Mouse (Mus musculus): Measurements from ENCODE around the gene Obscn. TPM values are rescaled to one million over a fixed set of nuclear protein-coding genes. Genes with fewer than 3 reads are reported as not detected.
A peak's percentile ranks its signal among the peaks of the same experiment; 100 is the strongest.

The Obscn gene
- polyA plus RNA-seq, 3 experiments from 2014 or later, result not detected

- no peak for ATAC-seq
Measured at GRCm38 (mm10) chr11:58959186-58959825, 176.9 kb downstream of the Obscn start.

DNA sequence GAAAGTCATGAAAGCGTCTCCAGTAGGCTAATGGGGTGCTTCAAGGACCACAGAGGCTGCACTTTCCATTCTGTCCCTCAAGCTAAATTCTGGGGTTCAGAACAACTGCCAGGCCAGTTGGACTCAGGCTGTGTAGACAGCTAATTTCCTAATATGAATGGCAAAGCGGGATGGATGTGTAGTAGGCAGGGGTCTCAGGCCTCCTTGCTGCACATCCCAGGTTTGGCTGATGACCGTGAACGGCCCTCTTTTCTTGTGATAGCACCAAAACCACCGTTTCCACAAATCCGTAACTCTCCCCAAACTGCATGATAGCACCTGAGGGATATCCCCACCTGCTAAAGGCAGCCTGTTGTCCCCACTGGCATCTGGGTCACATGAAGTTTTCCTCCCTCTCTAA is 177.7 kb downstream of the Obscn start:
- no peak for ATAC-seq

- no peak for ATAC-seq
Measured at GRCm38 (mm10) chr11:58957226-58957914, 178.8 kb downstream of the Obscn start.

DNA sequence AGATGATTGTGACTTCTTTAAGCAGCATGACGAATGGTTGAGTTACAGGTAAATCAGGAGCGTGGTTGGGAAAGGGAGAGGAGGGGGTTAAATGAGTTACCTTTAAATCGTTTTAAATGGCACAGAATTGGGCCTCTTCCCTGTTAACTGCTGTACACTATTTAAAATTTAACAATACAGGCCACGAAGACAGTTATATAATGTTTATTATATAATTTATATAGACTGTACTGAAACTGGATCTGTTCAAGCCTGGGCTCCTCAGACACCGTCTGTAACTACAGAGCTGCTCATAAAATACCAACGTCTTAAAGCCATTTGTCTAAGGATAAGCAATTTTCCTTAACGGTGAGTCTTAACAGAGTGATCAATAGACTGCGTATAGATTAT is 180.3 kb downstream of the Obscn start:
- ATAC-seq, result no peak

DNA sequence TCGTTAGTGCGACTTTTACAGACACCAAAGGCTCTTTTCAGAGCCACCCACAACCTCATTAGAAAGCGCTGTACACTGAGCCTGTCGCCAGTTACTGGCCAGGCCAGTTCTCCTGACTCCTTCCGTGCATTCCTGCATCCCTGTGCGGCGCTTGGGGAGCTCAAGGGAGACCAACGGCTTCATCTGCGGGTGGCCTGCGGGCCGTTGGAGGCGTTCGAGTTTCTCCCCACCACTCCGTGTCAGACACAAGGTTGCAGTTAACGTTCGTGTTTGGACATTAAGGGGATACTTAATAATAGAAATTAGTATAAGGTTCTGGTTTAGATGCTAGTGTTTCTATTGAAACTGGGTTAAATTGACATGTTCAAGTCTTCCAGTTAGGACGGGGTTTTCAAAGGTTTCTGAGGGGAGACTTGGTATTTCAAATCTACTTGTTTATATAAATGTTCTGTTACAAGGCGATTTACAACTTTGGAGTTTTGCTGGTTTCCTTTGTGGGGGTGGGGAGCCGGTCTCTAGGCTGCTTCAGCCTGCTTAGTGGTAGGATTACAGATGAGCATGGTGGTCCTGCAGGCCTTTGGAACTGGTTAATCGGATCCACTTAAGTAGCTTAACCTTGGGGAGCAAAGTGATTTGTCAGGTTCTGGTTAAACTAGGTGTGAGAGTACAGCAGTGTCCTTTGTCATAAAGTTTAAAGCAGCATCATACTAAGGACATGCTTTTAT is 180.9 kb downstream of the Obscn start:
- peak; percentile 9 for ATAC-seq

DNA sequence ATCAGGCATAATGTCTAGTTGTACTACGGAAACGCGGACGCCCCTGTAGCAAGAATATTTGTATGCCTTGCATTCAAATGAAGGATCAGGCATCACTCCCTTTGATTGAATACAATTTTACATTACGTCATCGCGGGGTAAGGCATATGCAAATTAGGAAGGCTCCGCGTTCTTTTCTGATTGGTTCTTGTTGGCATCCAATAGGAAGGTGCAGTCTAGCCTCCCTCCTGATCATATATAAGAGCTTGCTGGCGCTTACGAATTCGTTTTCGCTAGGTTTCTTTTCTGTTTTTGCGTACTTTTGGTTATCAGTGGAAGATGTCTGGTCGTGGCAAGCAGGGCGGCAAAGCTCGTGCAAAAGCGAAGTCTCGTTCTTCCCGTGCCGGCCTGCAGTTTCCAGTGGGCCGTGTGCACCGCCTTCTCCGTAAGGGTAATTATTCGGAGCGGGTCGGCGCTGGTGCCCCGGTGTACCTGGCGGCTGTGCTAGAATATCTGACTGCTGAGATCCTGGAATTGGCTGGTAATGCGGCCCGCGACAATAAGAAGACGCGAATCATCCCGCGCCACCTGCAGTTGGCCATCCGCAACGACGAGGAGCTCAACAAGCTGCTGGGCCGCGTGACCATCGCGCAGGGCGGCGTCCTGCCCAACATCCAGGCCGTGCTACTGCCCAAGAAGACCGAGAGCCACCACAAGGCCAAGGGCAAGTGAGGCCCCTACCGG is 181.6 kb downstream of the Obscn start, which contains the start of the genes Hist3h2a and Trim17:
Gene Hist3h2a, plus strand, starts transcription at position 266 of the 723 bp plus-strand sequence.
Gene Trim17, plus strand, starts transcription at position 266 of the 723 bp plus-strand sequence.
- peak; percentile 95 for ATAC-seq

- ATAC-seq, result peak; percentile 33
Measured at GRCm38 (mm10) chr11:58954170-58954419, 182.1 kb downstream of the Obscn start.

DNA sequence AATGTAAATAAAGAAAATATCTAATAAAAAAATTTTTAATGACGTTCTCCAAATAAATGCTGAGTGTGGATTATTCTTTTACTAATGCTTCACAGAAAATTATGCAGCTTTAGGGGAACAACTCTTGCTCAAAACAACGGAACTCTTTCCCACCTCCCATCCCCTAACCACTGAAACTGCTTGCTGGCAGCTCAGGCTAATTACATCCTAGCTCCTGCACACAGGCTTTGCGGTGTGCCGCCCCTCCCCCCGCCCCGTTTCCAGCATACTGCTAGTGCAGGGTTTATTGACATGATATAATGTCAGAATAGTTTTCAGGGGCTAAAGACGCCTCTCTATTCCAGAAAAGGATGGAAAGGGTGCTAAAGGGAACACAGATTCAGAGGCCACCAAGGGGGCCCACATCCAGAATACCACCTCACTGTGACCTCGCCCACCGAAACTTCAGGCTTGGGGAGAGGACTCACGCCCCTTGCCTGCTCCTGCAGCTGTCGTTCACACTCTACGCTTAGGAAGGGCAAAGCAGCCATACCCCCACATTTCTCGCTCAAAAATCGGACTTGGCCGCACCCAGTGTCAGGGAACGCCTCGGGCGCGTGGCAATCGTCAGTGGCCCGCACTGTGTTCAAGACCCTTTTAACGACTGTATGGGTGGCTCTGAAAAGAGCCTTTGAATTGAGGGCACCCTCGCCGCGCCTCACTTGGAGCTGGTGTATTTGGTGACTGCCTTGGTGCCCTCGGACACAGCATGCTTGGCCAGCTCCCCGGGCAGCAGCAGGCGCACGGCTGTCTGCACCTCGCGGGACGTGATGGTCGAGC is 182.6 kb downstream of the Obscn start:
- no peak for ATAC-seq

DNA sequence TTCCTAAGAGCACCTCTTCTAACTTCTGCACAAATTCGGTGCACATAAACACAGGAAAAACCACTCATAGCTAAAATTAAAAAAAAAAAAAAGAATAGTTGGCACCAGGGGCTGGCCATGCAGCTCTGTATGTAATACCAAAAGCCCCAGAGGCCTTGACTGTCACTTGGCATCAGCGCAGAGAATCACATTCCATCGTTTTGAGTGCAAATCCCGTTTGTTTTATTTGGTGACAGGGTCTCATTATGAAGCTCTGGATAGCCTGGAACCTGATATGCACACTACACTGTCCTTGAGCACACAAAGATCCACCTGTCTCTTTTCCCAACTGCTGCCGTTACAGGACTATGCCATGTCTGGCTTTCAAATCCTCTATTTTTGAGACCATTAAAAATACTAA is 185.0 kb downstream of the Obscn start:
- ATAC-seq, result no peak

DNA sequence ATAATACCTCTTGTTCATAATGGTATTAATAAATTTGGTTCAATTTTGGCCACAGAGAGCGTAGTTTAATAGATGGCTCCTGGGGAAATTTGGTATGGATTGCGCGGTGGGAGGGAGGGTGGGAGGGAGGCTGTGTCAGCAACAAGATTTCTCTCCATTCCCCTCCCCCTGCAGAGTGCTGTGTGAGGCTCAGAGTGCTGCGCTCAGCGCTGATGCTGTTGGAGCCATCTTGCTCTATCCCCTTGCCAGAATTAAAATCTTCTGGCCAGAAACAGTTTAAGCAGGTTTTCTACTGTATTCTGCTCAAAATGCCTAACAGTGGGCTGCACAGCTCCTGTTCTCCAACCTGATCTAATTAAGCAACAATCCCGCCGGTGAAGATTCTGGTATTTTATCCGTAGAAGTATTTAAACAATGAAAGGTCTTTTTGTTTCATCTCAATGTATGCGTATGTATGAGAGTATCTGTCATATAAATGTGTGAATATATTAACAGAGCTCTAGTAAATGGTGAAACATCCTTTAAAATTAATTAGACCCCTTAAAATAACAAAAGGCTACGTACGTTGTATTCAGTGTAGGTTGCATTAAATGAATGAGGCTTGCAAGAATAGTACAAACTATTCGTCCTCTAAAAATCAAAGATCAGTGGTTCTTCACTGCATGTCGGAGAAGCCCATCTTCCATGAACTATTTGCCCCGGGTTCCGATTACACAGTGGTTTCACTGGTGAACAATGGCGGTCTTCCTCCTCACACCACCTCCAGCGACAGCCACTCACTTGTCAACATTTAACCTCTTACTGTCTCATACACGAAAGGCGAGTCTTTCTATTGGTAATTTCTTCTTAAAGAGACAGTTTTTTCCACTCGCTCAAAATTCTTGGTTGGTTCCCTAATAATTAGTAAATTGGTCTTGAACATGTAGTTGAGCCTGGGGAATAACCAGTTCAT is 186.4 kb downstream of the Obscn start:
- no peak for ATAC-seq

DNA sequence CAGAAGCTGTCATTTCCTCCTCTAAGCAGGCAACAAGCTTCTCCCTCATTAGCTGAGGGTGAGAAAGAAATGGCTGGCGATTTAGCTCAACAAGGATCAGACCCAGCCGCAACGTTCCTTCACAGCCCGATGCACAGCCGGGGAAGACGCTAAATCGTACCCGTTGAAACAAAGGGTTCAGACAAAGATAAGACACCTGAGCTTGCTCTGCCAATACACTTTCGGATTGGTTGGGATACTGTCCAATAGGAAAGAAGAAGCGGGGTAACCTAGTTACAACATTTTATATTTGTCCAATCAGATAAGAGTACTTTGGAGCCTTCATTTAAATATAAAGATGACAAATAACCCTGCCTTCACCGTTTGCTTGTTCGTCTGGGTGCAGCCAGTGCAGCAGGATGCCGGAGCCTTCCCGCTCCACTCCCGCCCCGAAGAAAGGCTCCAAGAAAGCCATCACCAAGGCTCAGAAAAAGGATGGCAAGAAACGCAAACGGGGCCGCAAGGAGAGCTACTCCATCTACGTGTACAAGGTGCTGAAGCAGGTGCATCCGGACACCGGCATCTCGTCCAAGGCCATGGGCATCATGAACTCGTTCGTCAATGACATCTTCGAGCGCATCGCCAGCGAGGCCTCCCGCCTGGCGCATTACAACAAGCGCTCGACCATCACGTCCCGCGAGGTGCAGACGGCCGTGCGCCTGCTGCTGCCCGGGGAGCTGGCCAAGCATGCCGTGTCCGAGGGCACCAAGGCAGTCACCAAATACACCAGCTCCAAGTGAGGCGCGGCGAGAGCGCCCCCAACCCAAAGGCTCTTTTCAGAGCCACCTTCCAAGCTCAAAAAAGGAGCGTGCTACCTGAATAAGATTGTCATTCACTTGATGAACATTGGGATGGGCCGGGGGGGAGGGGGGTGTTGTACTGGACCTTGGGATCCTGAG is 187.4 kb downstream of the Obscn start, which contains the start of gene Hist3h2ba:
Gene Hist3h2ba, plus strand, starts transcription at position 379 of the 938 bp plus-strand sequence.
- ATAC-seq, result peak; percentile 92

GRCm38 (mm10) chr11:58947798-58948528 is 188.2 kb downstream of the Obscn start:
- ATAC-seq, result peak; percentile 27

GRCm38 (mm10) chr11:58947306-58947705 is 188.9 kb downstream of the Obscn start:
- ATAC-seq, result no peak

Other genes starting within 250 kb of the Obscn start
- 1 to 10 TPM; 7.8 to 9.5 (median 8.9) TPM for gene Zfp39, start 232.2 kb downstream of the Obscn start, polyA plus RNA-seq (2017; shearing (Covaris generic))
- gene Btnl10, start 218.5 kb downstream of the Obscn start, polyA plus RNA-seq (2017; shearing (Covaris generic)), result not detected
- 10 to 100 TPM; 12.8 to 24.5 (median 15.7) TPM for gene Rnf187, start 197.5 kb downstream of the Obscn start, polyA plus RNA-seq (2017; shearing (Covaris generic))
- 1 to 10 TPM; 2.9 to 5.2 (median 4.3) TPM for gene Hist3h2ba, start 187.5 kb downstream of the Obscn start, polyA plus RNA-seq (2017; shearing (Covaris generic))
- gene Hist3h2a, start 181.7 kb downstream of the Obscn start, polyA plus RNA-seq (2017; shearing (Covaris generic)), result 1 to 10 TPM; 3.1 to 5.0 (median 4.2) TPM
- under 1 TPM in 2 of 3 experiments, not detected in 1; 0.14 to 0.40 TPM for gene Trim17, start 181.7 kb downstream of the Obscn start, polyA plus RNA-seq (2017; shearing (Covaris generic))
- 10 to 100 TPM; 18.8 to 24.0 (median 20.3) TPM for gene Trim11, start 158.3 kb downstream of the Obscn start, polyA plus RNA-seq (2017; shearing (Covaris generic))
- 1 to 10 TPM; 1.3 to 1.5 (median 1.4) TPM for gene Iba57, start 27.3 kb upstream of the Obscn start, polyA plus RNA-seq (2017; shearing (Covaris generic))
- not detected for gene Gjc2, start 46.8 kb upstream of the Obscn start, polyA plus RNA-seq (2017; shearing (Covaris generic))
- gene Guk1, start 55.8 kb upstream of the Obscn start, polyA plus RNA-seq (2017; shearing (Covaris generic)), result 10 to 100 TPM; 58.6 to 65.6 (median 60.5) TPM
- 10 to 100 TPM; 43.4 to 49.1 (median 46.7) TPM for gene Mrpl55, start 66.1 kb upstream of the Obscn start, polyA plus RNA-seq (2017; shearing (Covaris generic))
- 10 to 100 TPM; 19.6 to 22.1 (median 19.8) TPM for gene 2310033P09Rik, start 71.9 kb upstream of the Obscn start, polyA plus RNA-seq (2017; shearing (Covaris generic))
- 100 to 1,000 TPM; 339 to 371 (median 345) TPM for gene Arf1, start 91.9 kb upstream of the Obscn start, polyA plus RNA-seq (2017; shearing (Covaris generic))
- gene Wnt3a, start 154.3 kb upstream of the Obscn start, polyA plus RNA-seq (2017; shearing (Covaris generic)), result under 1 TPM in 1 of 3 experiments, not detected in 2; 0.24 TPM
- not detected for gene Wnt9a, start 170.5 kb upstream of the Obscn start, polyA plus RNA-seq (2017; shearing (Covaris generic))
- under 1 TPM in 1 of 3 experiments, not detected in 2; 0.27 TPM for gene Prss38, start 239.3 kb upstream of the Obscn start, polyA plus RNA-seq (2017; shearing (Covaris generic))